Mouse (Mus musculus) CH12F3 (cell line): ENCODE results near the gene Scamp5.

Experiments used
- in situ Hi-C: fragments of 300-500 bp; cut with MboI; formaldehyde crosslinking; loops from 2 replicates; pipeline ENCODE4 v1.14.3; 2020; ENCODE audit warnings: low sequenced_read_pairs

Gene Scamp5

GRCm38 (mm10) chr9:57420321-57421120 is 47.3 kb downstream of the Scamp5 start:
- in situ Hi-C loops = no loop called here

GRCm38 (mm10) chr9:57419521-57420267 is 48.2 kb downstream of the Scamp5 start:
- in situ Hi-C loops = no loop called here

GRCm38 (mm10) chr9:57417341-57417740 is 50.5 kb downstream of the Scamp5 start:
- in situ Hi-C loops = no loop called here

GRCm38 (mm10) chr9:57407120-57407905 is 60.5 kb downstream of the Scamp5 start:
- in situ Hi-C loops = no loop called here

- in situ Hi-C loops = no loop called here
Observed at GRCm38 (mm10) chr9:57406395-57406794, 61.5 kb downstream of the Scamp5 start.

GRCm38 (mm10) chr9:57404036-57404435 is 63.8 kb downstream of the Scamp5 start:
- in situ Hi-C loops = no loop called here

- in situ Hi-C loops = no loop called here
Observed at GRCm38 (mm10) chr9:57402318-57403251, 65.3 kb downstream of the Scamp5 start.

GRCm38 (mm10) chr9:57398773-57399172 is 69.1 kb downstream of the Scamp5 start:
- in situ Hi-C loops = no loop called here

GRCm38 (mm10) chr9:57392892-57393291 is 75.0 kb downstream of the Scamp5 start:
- in situ Hi-C loops = no loop called here
